Mouse (Mus musculus) urinary bladder, postnatal 36 days (tissue): Measurements from ENCODE around the gene Olfr985.

Source experiments
- DNase-seq, 2 experiments: peaks; one replicate each; pipeline ENCODE4 v3.0.0; 2022; ENCODE audit warnings: low spot score in 2 of 2, mixed read lengths in 1 of 2

Olfr985 gene

DNA sequence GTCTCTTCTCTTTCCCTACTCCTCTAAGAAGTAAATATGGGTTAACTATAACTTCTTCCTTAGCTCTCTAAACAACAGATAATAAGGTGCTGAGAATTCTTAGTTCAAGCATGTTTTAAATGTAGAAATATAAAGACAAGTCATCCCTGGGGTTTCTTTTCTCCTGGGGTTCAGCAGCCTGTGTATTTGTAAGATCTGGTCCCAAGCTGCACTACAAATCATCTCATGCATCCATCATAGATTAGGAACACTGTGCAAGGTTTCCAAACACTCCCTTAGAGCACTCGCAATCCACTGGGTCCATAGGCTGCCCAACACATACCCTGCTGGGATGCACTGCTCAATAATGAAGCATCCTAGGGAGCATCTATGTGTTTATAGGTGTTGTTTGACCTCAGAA is at the start of gene Olfr985:
Gene Olfr985, minus strand, starts transcription at position 101 of the 400 bp plus-strand sequence.
- DNase-seq, result no peak

DNA sequence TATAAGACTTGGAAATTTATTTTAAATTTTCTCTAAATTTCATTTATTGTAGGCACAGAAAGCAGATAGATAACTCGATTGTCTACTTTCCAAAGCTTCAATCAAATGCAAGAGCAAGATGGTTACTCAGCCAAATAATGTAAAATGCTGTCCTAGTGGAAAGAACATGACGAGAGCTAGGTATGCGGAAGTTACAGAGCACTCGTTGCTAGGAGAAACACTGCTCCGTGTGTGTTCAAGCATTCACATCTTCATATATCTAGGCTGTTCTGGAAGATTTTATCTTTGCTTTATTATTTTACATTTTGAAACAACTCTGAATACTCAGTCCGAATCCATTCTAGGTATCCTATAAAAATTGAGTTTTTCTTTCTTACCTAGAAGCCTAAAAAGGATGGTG is 47.0 kb upstream of the Olfr985 start:
- no peak for DNase-seq

- peak in 1 of 2 experiments; percentile 2 for DNase-seq
Measured at GRCm38 (mm10) chr9:40166446-40166845, 36.5 kb upstream of the Olfr985 start.

DNA sequence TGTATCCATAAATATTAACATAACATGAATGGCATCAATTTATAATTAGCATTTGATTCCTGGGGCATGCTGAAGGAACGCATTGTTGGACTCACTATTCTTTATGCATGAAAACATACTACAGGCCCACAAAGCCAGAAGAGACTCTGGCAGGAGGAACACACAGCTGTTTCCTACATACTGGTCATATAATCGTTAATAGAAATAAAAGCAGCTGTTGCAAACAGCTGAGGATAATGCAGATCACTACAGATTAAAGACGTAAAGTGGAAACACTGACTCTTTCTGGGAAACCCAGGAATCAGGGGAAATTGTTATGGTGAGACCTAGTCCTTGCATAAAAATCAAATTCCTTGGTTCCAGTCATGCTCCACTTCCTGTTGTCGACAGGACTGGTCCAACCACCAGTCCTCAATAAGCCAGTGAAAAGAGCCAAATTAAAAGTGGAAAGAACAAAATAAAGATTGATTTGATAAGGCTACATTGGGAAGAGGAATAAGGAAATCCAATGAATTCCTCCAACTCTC is 25.2 kb upstream of the Olfr985 start:
- DNase-seq, result no peak

GRCm38 (mm10) chr9:40141544-40141943 is 11.6 kb upstream of the Olfr985 start:
- DNase-seq, result no peak

GRCm38 (mm10) chr9:40139484-40139883 is 9.5 kb upstream of the Olfr985 start:
- no peak for DNase-seq

DNA sequence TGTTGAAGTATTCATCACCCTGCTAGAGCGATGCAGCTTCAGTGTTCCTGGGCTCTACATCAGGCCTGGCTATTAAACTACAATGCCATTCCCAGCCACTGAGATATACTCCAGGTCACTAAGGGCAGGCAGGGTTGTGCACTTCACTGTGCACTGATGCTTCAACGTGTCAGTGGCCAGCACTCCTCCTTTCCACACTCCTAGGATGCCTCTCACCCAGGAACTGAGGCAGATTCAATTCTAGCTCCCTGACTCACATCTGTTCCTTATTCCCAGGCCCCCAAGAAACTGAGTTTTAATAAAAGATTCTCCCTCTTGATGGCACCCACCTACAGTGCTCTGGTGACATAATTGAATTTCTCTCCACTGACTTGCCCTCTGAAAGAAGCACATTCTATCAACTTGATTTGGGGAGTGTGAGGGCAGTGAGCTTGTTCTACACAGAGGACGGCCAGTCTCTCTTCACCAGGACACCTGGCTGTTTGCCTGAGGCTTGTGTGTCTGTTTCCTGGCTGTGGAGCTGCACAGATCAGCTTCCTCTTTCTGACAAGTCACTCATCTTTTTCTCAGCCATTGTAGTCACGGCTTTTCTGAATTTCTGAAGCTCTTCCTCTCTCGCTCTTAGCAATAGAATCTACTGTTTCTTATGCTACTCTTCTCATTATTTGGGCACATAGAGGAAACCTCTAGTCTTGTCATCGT is 7.2 kb upstream of the Olfr985 start:
- no peak for DNase-seq

DNA sequence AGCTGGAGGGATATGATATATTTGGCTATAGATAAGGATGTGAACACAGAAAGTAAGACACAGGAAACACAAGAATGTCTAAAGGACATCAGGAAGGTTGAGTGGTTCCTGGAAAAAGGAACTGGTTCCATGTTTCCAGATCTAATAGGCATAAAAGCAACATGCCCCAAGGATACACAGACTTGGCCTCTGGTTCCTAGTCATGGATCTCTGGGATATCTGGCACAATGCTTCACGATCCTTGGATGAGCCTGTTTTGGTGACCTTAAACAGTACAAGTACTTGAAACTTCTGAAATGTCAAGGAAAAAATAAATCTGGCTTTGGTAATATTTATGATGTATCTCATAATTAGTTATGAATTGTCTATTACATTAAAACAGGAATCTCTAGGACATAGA is 572 bp upstream of the Olfr985 start:
- no peak for DNase-seq

- DNase-seq, result no peak
Measured at GRCm38 (mm10) chr9:40117287-40117659, 12.7 kb downstream of the Olfr985 start.

DNA sequence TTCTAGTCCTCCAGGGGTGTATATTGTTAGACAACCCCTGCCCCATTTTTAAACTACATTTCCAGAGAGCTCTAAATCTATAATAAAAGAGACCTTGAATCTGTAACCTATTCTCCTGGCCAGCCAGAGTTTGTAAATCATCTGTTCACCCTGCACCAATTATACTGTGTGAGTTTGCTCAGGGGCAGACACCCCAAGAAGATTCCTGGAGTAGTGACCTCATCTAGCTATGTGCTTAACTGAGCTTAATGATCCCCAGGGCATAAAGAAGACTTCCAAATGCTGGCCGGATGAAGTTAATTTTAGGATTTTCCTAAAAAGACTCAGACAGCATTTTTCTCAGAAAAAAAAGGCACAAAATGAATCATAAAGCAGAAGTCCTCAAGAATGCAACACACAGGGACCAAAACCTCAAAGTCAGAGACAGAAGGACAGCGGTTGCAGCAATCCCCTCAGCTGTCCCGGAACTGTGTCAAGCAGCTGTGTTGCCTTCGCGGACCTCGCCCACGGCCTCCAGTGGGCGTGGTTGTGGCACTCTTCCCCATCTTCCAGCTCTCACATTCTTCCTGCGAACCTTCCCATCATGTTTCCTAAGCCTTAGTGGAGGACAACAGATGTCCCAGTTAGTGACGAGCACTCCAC is 13.2 kb downstream of the Olfr985 start:
- peak; percentile 26 to 67 for DNase-seq

DNA sequence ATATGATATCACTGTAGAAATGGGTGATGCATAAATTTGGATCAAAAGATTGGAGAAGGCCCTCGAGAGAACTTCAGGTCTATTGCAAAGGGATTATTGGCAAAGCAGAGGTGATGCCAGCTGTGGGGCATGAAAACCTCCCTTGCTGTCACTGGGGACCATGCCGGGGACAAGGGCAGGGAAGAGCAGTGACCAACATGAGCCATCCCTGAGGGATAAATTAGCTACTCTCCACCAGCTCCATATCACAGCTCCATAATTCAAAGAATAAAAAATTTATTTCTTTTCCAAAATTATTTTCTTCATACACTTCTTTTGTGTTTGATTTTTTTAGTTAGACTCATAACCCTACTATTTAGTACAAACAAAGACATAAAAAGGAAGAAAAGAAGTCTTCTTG is 15.9 kb downstream of the Olfr985 start, which contains the start of gene Olfr984:
Gene Olfr984, minus strand, starts transcription at position 101 of the 400 bp plus-strand sequence.
- DNase-seq, result no peak

GRCm38 (mm10) chr9:40094769-40095168 is 35.2 kb downstream of the Olfr985 start:
- DNase-seq, result no peak

DNA sequence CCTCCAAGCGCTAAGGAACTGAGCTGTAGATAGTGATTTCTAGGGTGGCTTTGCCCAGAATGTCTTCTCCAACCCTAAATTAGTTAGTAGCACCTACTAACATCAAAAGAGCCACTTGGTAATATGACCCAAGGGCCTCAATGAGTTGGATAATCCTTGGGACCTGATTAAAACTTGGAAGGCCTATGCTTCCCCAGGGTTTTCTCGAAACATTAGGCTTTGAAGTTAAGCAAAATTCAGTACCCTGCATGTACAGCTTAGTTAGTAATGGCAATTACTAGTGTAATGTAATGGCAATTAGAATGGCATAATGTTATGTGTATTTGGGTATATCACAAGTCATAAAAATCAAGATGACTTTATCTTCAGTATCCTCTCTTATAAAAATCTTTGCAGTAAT is 36.5 kb downstream of the Olfr985 start, which contains the start of gene Olfr983:
Gene Olfr983, minus strand, starts transcription at position 101 of the 400 bp plus-strand sequence.
- no peak for DNase-seq
